Comparison of ENCODE assay signal across 9 mouse cellular contexts in genomic region chr3:142640201-142640600, GRCm38 (mm10). TPM values are rescaled to one million over a fixed set of nuclear protein-coding genes. Genes with fewer than 3 reads are reported as not detected.
DNase-seq lines count a peak whose midpoint lies in the region; ATAC-seq and TF ChIP-seq lines count a peak whose summit lies in the region.
"Had no signal": no experiment of that assay in that cellular context is flagged by ENCODE, and none has a peak within 500 bp of the region (broad histone marks: within the 10 kb centered on the region; RNA-seq: fewer than 3 reads in every experiment).

No protein-coding gene starts in this region.

- intact Hi-C loops in heart, postnatal 25 days (cut with DNase I) = loop anchor here (1.0 kb wide), 1 partner anchor 68 kb away; no protein-coding TSS in a partner anchor
- intact Hi-C loops in left cerebral cortex, postnatal 4 days (cut with DNase I) = loop anchor here (10.0 kb wide), 1 partner anchor 345 kb away; no protein-coding TSS in a partner anchor

- H3K4me2 ChIP-seq in forebrain, postnatal 0 days (ENCODE audit: low read depth) = no peak overlapping the region
- 0 out of 2 replicates have a peak overlapping the region, but pooled peaks have one; percentile 18 for H3K4me2 ChIP-seq in hindbrain, embryonic 13.5 days
- H3K4me2 ChIP-seq in midbrain, embryonic 13.5 days (replicated peaks) = peak overlapping the region; percentile 26; the same call in 1 of the 2 replicates

- no peaks in the 10 kb centered on the region for H3K27me3 ChIP-seq in forebrain, postnatal 0 days (ENCODE audit: insufficient read depth, low read length)
- H3K27me3 ChIP-seq in hindbrain, embryonic 13.5 days = no peaks in the 10 kb centered on the region
- no peaks in the 10 kb centered on the region for H3K27me3 ChIP-seq in midbrain, embryonic 13.5 days
- no peaks in the 10 kb centered on the region; the same call in 1 of the 2 replicates for H3K27me3 ChIP-seq in splenic B cell, adult 2 months (ENCODE audit: control insufficient read depth, insufficient read depth, low read length, poor library complexity, severe bottlenecking)

- H3K9me3 ChIP-seq in forebrain, postnatal 0 days (ENCODE audit: low read length) = no peaks in the 10 kb centered on the region
- no peaks in the 10 kb centered on the region for H3K9me3 ChIP-seq in hindbrain, embryonic 13.5 days
- no peaks in the 10 kb centered on the region for H3K9me3 ChIP-seq in midbrain, embryonic 13.5 days

- no peak overlapping the region for H3K9ac ChIP-seq in forebrain, postnatal 0 days
- no peak overlapping the region for H3K9ac ChIP-seq in hindbrain, embryonic 13.5 days
- no peak overlapping the region for H3K9ac ChIP-seq in midbrain, embryonic 13.5 days (replicated peaks)

- TF ChIP-seq CTCF in bone marrow macrophage, adult 2 months (IDR thresholded peaks at IDR 0.05; ENCODE audit: low read depth, low read length) = peak; percentile 62
- TF ChIP-seq CTCF in forebrain, postnatal 0 days (IDR thresholded peaks at IDR 0.05; ENCODE audit: low read depth) = peak; percentile 49

- DNase-seq in heart, adult 11 months = peak; percentile 88
- DNase-seq in heart, postnatal 25 days (ENCODE audit: low spot score) = no peak
- peak; percentile 38 for DNase-seq in forebrain, postnatal 0 days
- peak; percentile 65 for DNase-seq in left cerebral cortex, postnatal 4 days
- peak; percentile 80 for DNase-seq in splenic B cell, adult 2 months (ENCODE audit: low read depth, low spot score)

- H3K27ac ChIP-seq in bone marrow macrophage, adult 2 months (ENCODE audit: insufficient read depth, low read depth, low read length) = no peak overlapping the region
- no peak overlapping the region for H3K27ac ChIP-seq in forebrain, postnatal 0 days (ENCODE audit: low read depth, low read length)
- H3K27ac ChIP-seq in hindbrain, embryonic 13.5 days = no peak overlapping the region
- H3K27ac ChIP-seq in midbrain, embryonic 13.5 days = no peak overlapping the region

- WGBS in forebrain, postnatal 0 days = 8% methylated on average over 9 of the region's 9 CpGs
- 6% methylated on average over 9 of the region's 9 CpGs for WGBS in hindbrain, embryonic 13.5 days
- WGBS in midbrain, embryonic 13.5 days = 5% methylated on average over 9 of the region's 9 CpGs

- no peak for TF ChIP-seq POLR2A in bone marrow macrophage, adult 2 months (IDR thresholded peaks at IDR 0.05; ENCODE audit: borderline replicate concordance, low read depth, low read length)

- no peak overlapping the region for H3K4me3 ChIP-seq in bone marrow macrophage, adult 2 months (ENCODE audit: insufficient read depth, low read length)
- H3K4me3 ChIP-seq in forebrain, postnatal 0 days (ENCODE audit: low read depth, low read length) = no peak overlapping the region
- no peak overlapping the region for H3K4me3 ChIP-seq in hindbrain, embryonic 13.5 days
- no peak overlapping the region for H3K4me3 ChIP-seq in midbrain, embryonic 13.5 days (replicated peaks)
- H3K4me3 ChIP-seq: myocyte had no signal

- ATAC-seq in forebrain, postnatal 0 days = no peak
- ATAC-seq in hindbrain, embryonic 13.5 days (ENCODE audit: low FRiP score) = no peak
- ATAC-seq in midbrain, embryonic 13.5 days = peak; percentile 48; the same call in 1 of the 2 replicates

- no peaks in the 10 kb centered on the region for H3K36me3 ChIP-seq in forebrain, postnatal 0 days (ENCODE audit: insufficient read depth)
- H3K36me3 ChIP-seq in hindbrain, embryonic 13.5 days = no peaks in the 10 kb centered on the region
- H3K36me3 ChIP-seq in midbrain, embryonic 13.5 days = no peaks in the 10 kb centered on the region
- H3K36me3 ChIP-seq in splenic B cell, adult 2 months (ENCODE audit: control insufficient read depth, insufficient read depth, low read length, poor library complexity, severe bottlenecking) = no peaks in the 10 kb centered on the region

- no peaks in the 10 kb centered on the region for H3K4me1 ChIP-seq in bone marrow macrophage, adult 2 months (ENCODE audit: control insufficient read depth, insufficient read depth, low read length)
- no peaks in the 10 kb centered on the region for H3K4me1 ChIP-seq in forebrain, postnatal 0 days (ENCODE audit: insufficient read depth)
- no peaks in the 10 kb centered on the region for H3K4me1 ChIP-seq in hindbrain, embryonic 13.5 days (replicated peaks)
- no peaks in the 10 kb centered on the region for H3K4me1 ChIP-seq in midbrain, embryonic 13.5 days (replicated peaks)

RNA-seq across cellular contexts. Expression of gene Gbp2, which starts 19.8 kb away (rescaled TPM):
- total RNA-seq in heart, postnatal 25 days (2021) = 10 to 100 TPM; 10.0 to 12.6 TPM
- polyA plus RNA-seq in bone marrow macrophage, adult 2 months (2012; ENCODE audit: insufficient read depth, insufficient read length, missing spikeins) = 30.4 and 31.0 TPM in 2 replicates
- 1.5 and 2.1 TPM in 2 replicates for total RNA-seq in forebrain, postnatal 0 days (2014; rRNA removed)
- 1.1 and 1.5 TPM in 2 replicates for polyA plus RNA-seq in forebrain, postnatal 0 days (2015; fragmentation: Nextera tagmentation; extraction: Ambion mirVana)
- 0.35 and 0.60 TPM in 2 replicates for polyA plus RNA-seq in hindbrain, embryonic 13.5 days (2015; fragmentation: Nextera tagmentation; extraction: Ambion mirVana)
- under 1 TPM; 0.77 to 0.90 TPM for total RNA-seq in left cerebral cortex, postnatal 4 days (2021)
- 0.23 and 0.30 TPM in 2 replicates for polyA plus RNA-seq in midbrain, embryonic 13.5 days (2015; fragmentation: Nextera tagmentation; extraction: Ambion mirVana)

RNA-seq across cellular contexts. Expression of gene Gbp2b, which starts 45.6 kb away (rescaled TPM):
- total RNA-seq in heart, postnatal 25 days (2021) = under 1 TPM in 1 of 2 experiments, not detected in 1; 0.14 TPM
- not detected in 2 replicates for polyA plus RNA-seq in bone marrow macrophage, adult 2 months (2012; ENCODE audit: insufficient read depth, insufficient read length, missing spikeins)
- not detected in 2 replicates for total RNA-seq in forebrain, postnatal 0 days (2014; rRNA removed)
- not detected in 2 replicates for polyA plus RNA-seq in forebrain, postnatal 0 days (2015; fragmentation: Nextera tagmentation; extraction: Ambion mirVana)
- not detected in 2 replicates for polyA plus RNA-seq in hindbrain, embryonic 13.5 days (2015; fragmentation: Nextera tagmentation; extraction: Ambion mirVana)
- total RNA-seq in left cerebral cortex, postnatal 4 days (2021) = not detected
- not detected in 2 replicates for polyA plus RNA-seq in midbrain, embryonic 13.5 days (2015; fragmentation: Nextera tagmentation; extraction: Ambion mirVana)

Comparison
In these comparisons a context has a peak if more than half of its experiments do, and no peak if none do; other contexts are left out.
1. RNA of gene Gbp2, which starts 19.8 kb away (polyA plus RNA-seq): 30.4 to 31.0 TPM in bone marrow macrophage, adult 2 months; 1.1 to 1.5 TPM in forebrain, postnatal 0 days, 0.35 to 0.60 TPM in hindbrain, embryonic 13.5 days and 0.23 to 0.30 TPM in midbrain, embryonic 13.5 days; every median in the first group is over 10 times any median in the second.